Mouse (Mus musculus) gastrocnemius, adult 2 months (tissue): ENCODE data around the gene Pcsk6. TPM values are rescaled to one million over a fixed set of nuclear protein-coding genes. Genes with fewer than 3 reads are reported as not detected.

Experiments
- DNase-seq: peaks from one replicate; pipeline ENCODE4 v3.0.0; 2022
- H3K27ac ChIP-seq: fragments of 200-600 bp; 2 replicates; pipeline ENCODE4 v1.8.1; 2022; ENCODE audit warnings: mild to moderate bottlenecking
- H3K4me3 ChIP-seq: fragments of 200-600 bp; 2 replicates; pipeline ENCODE4 v1.8.1; 2022; ENCODE audit warnings: mild to moderate bottlenecking, moderate library complexity
- CTCF ChIP-seq: fragments of 200-600 bp; IDR thresholded peaks from 2 replicates; pipeline ENCODE4 v1.8.1; 2022; ENCODE audit warnings: antibody characterized with exemption, mild to moderate bottlenecking, moderate library complexity
- intact Hi-C: fragments of 180-260 bp; cut with DNase I; formaldehyde crosslinking; loops from one replicate; pipeline ENCODE4 v1.15.1; 2025
- total RNA-seq, 2 experiments: library from RNA; stranded (reverse); gene quantifications; 2 replicates each; pipeline ENCODE4 v1.2.3; 2021

Gene Pcsk6
- total RNA-seq, 2 experiments from 2014 or later, result 17.7 to 20.8 TPM

- no peak for DNase-seq
- TF ChIP-seq CTCF, result no peak
- H3K4me3 ChIP-seq, result no peak overlapping the region
- intact Hi-C loops, result no loop called here
- H3K27ac ChIP-seq, result no peak overlapping the region
Observed at GRCm38 (mm10) chr7:66098803-66099202, 237.3 kb downstream of the Pcsk6 start.

Other genes starting within 250 kb of the Pcsk6 start
- gene Tarsl2, start 216.8 kb upstream of the Pcsk6 start, total RNA-seq, result 10 to 100 TPM; 59.2 to 67.0 TPM
- 10 to 100 TPM; 10.8 to 12.6 TPM for gene Tm2d3, start 170.6 kb upstream of the Pcsk6 start, total RNA-seq
- not detected for gene Gm45213, start 181.9 kb downstream of the Pcsk6 start, total RNA-seq
- 10 to 100 TPM; 15.2 to 22.4 TPM for gene Snrpa1, start 197.3 kb downstream of the Pcsk6 start, total RNA-seq
- gene Selenos, start 217.9 kb downstream of the Pcsk6 start, total RNA-seq, result 10 to 100 TPM; 26.5 to 35.1 TPM
- gene Chsy1, start 247.8 kb downstream of the Pcsk6 start, total RNA-seq, result 1 to 10 TPM; 4.1 to 4.2 TPM